Mouse (Mus musculus) embryonic fibroblast, embryonic 13.5 days (primary cell): ENCODE measurements around the gene Pde4c. TPM values are rescaled to one million over a fixed set of nuclear protein-coding genes. Genes with fewer than 3 reads are reported as not detected.

ENCODE experiments used
- H3K27ac ChIP-seq: 2 replicates; pipeline ENCODE4 v1.5.1; 2012; ENCODE audit warnings: low read length, control low read depth, inconsistent platforms; ENCODE audit not compliant: insufficient read depth
- H3K4me1 ChIP-seq: 2 replicates; pipeline ENCODE4 v1.6.1; 2011; ENCODE audit warnings: low read length; ENCODE audit not compliant: control insufficient read depth, insufficient read depth
- H3K4me3 ChIP-seq: 2 replicates; pipeline ENCODE4 v1.5.1; 2011; ENCODE audit warnings: mild to moderate bottlenecking, control low read depth, low read length; ENCODE audit not compliant: insufficient read depth
- CTCF ChIP-seq: IDR thresholded peaks from 2 replicates; pipeline ENCODE4 v1.5.1; 2011; ENCODE audit warnings: mild to moderate bottlenecking, control low read depth, low read length, moderate library complexity, borderline replicate concordance; ENCODE audit not compliant: insufficient read depth
- POLR2A ChIP-seq: IDR thresholded peaks from 2 replicates; pipeline ENCODE4 v1.6.1; 2011; ENCODE audit warnings: low read depth, mild to moderate bottlenecking, control low read depth, low read length, moderate library complexity
- polyA plus RNA-seq: library from polyadenylated mRNA; stranded (reverse); fragments of >200 nt; gene quantifications from 2 replicates; pipeline ENCODE4 v1.2.4, GENCODE M21; 2011; ENCODE audit warnings: low read depth; ENCODE audit not compliant: missing spikeins, insufficient read length

The Pde4c gene
- polyA plus RNA-seq, 1 experiment: not detected

GRCm38 (mm10) chr8:70742176-70742575, 18.7 kb downstream of the Pde4c start:
- Histone ChIP-seq H3K4me1 (no peaks in the 10 kb centered on the region), H3K27ac (no peak overlapping the region), H3K4me3 (no peak overlapping the region)
- TF ChIP-seq POLR2A: no peak
- TF ChIP-seq CTCF: no peak

GRCm38 (mm10) chr8:70742981-70743655, 19.6 kb downstream of the Pde4c start:
- H3K4me3 ChIP-seq: no peak overlapping the region
- TF ChIP-seq POLR2A: no peak
- H3K27ac ChIP-seq: no peak overlapping the region
- H3K4me1 ChIP-seq: no peaks in the 10 kb centered on the region

- no peak for TF ChIP-seq CTCF
- Histone ChIP-seq H3K4me1 (no peaks in the 10 kb centered on the region), H3K27ac (no peak overlapping the region), H3K4me3 (no peak overlapping the region; the same call in 1 of the 2 replicates)
These were observed 20.4 kb downstream of the Pde4c start for GRCm38 (mm10) chr8:70743656-70744590.

- TF ChIP-seq POLR2A: no peak
- no peak for TF ChIP-seq CTCF
- Histone ChIP-seq H3K4me3 (no peak overlapping the region), H3K4me1 (no peaks in the 10 kb centered on the region), H3K27ac (no peak overlapping the region)
These were observed 21.3 kb downstream of the Pde4c start for GRCm38 (mm10) chr8:70744806-70745205.

- no peak overlapping the region for H3K27ac ChIP-seq
- H3K4me3 ChIP-seq: no peak overlapping the region
- no peaks in the 10 kb centered on the region for H3K4me1 ChIP-seq
- TF ChIP-seq CTCF (no peak), POLR2A (no peak)
These were observed 22.2 kb downstream of the Pde4c start for GRCm38 (mm10) chr8:70745691-70746220.

GRCm38 (mm10) chr8:70746676-70747075, 23.2 kb downstream of the Pde4c start:
- no peaks in the 10 kb centered on the region for H3K4me1 ChIP-seq
- no peak overlapping the region for H3K4me3 ChIP-seq
- no peak overlapping the region for H3K27ac ChIP-seq
- TF ChIP-seq CTCF: no peak
- no peak for TF ChIP-seq POLR2A

GRCm38 (mm10) chr8:70747211-70747890, 23.8 kb downstream of the Pde4c start:
- TF ChIP-seq POLR2A (no peak), CTCF (no peak)

GRCm38 (mm10) chr8:70748246-70749096, 25.0 kb downstream of the Pde4c start:
- Histone ChIP-seq H3K27ac (no peak overlapping the region), H3K4me1 (peaks cover 4% of the 10 kb centered on the region; the same call in 1 of the 2 replicates), H3K4me3 (no peak overlapping the region)
- TF ChIP-seq POLR2A (no peak), CTCF (no peak)

More at GRCm38 (mm10) chr8:70747211-70747890, 23.8 kb downstream of the Pde4c start:
- Histone ChIP-seq H3K4me3 (no peak overlapping the region), H3K4me1 (0 out of 2 replicates have a peak, but pooled peaks cover 3% of the 10 kb centered on the region), H3K27ac (no peak overlapping the region)

- no peak overlapping the region for H3K4me3 ChIP-seq
- peaks cover 4% of the 10 kb centered on the region; the same call in 1 of the 2 replicates for H3K4me1 ChIP-seq
- TF ChIP-seq CTCF (no peak), POLR2A (no peak)
- no peak overlapping the region for H3K27ac ChIP-seq
These were observed 25.7 kb downstream of the Pde4c start for GRCm38 (mm10) chr8:70749097-70749674.
